Mouse (Mus musculus): ENCODE data around the gene Ets1. TPM values are rescaled to one million over a fixed set of nuclear protein-coding genes. Genes with fewer than 3 reads are reported as not detected.

Ets1 gene
- polyA plus RNA-seq, 1 experiment = 13.2 TPM

- peaks cover 7% of the 10 kb centered on the region for H3K27me3 ChIP-seq (ENCODE audit: control insufficient read depth, insufficient read depth, low read length, poor library complexity, severe bottlenecking)
These were observed 61.5 kb downstream of the Ets1 start for GRCm38 (mm10) chr9:32697291-32698110.

GRCm38 (mm10) chr9:32698766-32699165 lies 62.7 kb downstream of the Ets1 start:
- Histone ChIP-seq H3K4me3 (ENCODE audit: low read depth, low read length) (no peak overlapping the region), H3K4me1 (ENCODE audit: control insufficient read depth, insufficient read depth, low read length) (no peaks in the 10 kb centered on the region), H3K9me3 (replicated peaks; ENCODE audit: control insufficient read depth, insufficient read depth, low read length, poor library complexity, severe bottlenecking) (no peaks in the 10 kb centered on the region), H3K27ac (ENCODE audit: insufficient read depth, low read length) (no peak overlapping the region), H3K36me3 (ENCODE audit: control insufficient read depth, insufficient read depth, low read length, poor library complexity, severe bottlenecking) (no peaks in the 10 kb centered on the region), H3K27me3 (ENCODE audit: control insufficient read depth, insufficient read depth, low read length, poor library complexity, severe bottlenecking) (peaks cover 7% of the 10 kb centered on the region), H3K9ac (ENCODE audit: low read depth, poor library complexity, severe bottlenecking) (no peak overlapping the region)
- TF ChIP-seq CTCF (IDR thresholded peaks at IDR 0.05; ENCODE audit: low read depth, low read length) (no peak), POLR2A (IDR thresholded peaks at IDR 0.05; ENCODE audit: insufficient read depth, low read length) (no peak), EP300 (IDR thresholded peaks at IDR 0.05; ENCODE audit: insufficient read depth, low read depth, low read length) (no peak)

More at GRCm38 (mm10) chr9:32697291-32698110, 61.5 kb downstream of the Ets1 start:
- Histone ChIP-seq H3K4me3 (ENCODE audit: low read depth, low read length) (no peak overlapping the region), H3K36me3 (ENCODE audit: control insufficient read depth, insufficient read depth, low read length, poor library complexity, severe bottlenecking) (no peaks in the 10 kb centered on the region), H3K9ac (ENCODE audit: low read depth, poor library complexity, severe bottlenecking) (no peak overlapping the region), H3K4me1 (ENCODE audit: control insufficient read depth, insufficient read depth, low read length) (no peaks in the 10 kb centered on the region), H3K27ac (ENCODE audit: insufficient read depth, low read length) (no peak overlapping the region), H3K9me3 (replicated peaks; ENCODE audit: control insufficient read depth, insufficient read depth, low read length, poor library complexity, severe bottlenecking) (no peaks in the 10 kb centered on the region)
- TF ChIP-seq POLR2A (IDR thresholded peaks at IDR 0.05; ENCODE audit: insufficient read depth, low read length) = no peak

GRCm38 (mm10) chr9:32699391-32699841 lies 63.4 kb downstream of the Ets1 start:
- H3K4me3 ChIP-seq (ENCODE audit: low read depth, low read length) = no peak overlapping the region

GRCm38 (mm10) chr9:32700091-32700905 lies 64.3 kb downstream of the Ets1 start:
- no peak overlapping the region for H3K9ac ChIP-seq (ENCODE audit: low read depth, poor library complexity, severe bottlenecking)
- H3K27ac ChIP-seq (ENCODE audit: insufficient read depth, low read length) = no peak overlapping the region
- TF ChIP-seq CTCF (IDR thresholded peaks at IDR 0.05; ENCODE audit: low read depth, low read length) (no peak), EP300 (IDR thresholded peaks at IDR 0.05; ENCODE audit: insufficient read depth, low read depth, low read length) (no peak), POLR2A (IDR thresholded peaks at IDR 0.05; ENCODE audit: insufficient read depth, low read length) (no peak)
- H3K4me3 ChIP-seq (ENCODE audit: low read depth, low read length) = no peak overlapping the region
- H3K4me1 ChIP-seq (ENCODE audit: control insufficient read depth, insufficient read depth, low read length) = no peaks in the 10 kb centered on the region
- no peaks in the 10 kb centered on the region for H3K36me3 ChIP-seq (ENCODE audit: control insufficient read depth, insufficient read depth, low read length, poor library complexity, severe bottlenecking)
- no peaks in the 10 kb centered on the region for H3K9me3 ChIP-seq (replicated peaks; ENCODE audit: control insufficient read depth, insufficient read depth, low read length, poor library complexity, severe bottlenecking)
- H3K27me3 ChIP-seq (ENCODE audit: control insufficient read depth, insufficient read depth, low read length, poor library complexity, severe bottlenecking) = no peaks in the 10 kb centered on the region

More at GRCm38 (mm10) chr9:32699391-32699841, 63.4 kb downstream of the Ets1 start:
- Histone ChIP-seq H3K36me3 (ENCODE audit: control insufficient read depth, insufficient read depth, low read length, poor library complexity, severe bottlenecking) (no peaks in the 10 kb centered on the region), H3K9me3 (replicated peaks; ENCODE audit: control insufficient read depth, insufficient read depth, low read length, poor library complexity, severe bottlenecking) (no peaks in the 10 kb centered on the region), H3K27ac (ENCODE audit: insufficient read depth, low read length) (no peak overlapping the region), H3K27me3 (ENCODE audit: control insufficient read depth, insufficient read depth, low read length, poor library complexity, severe bottlenecking) (peaks cover 5% of the 10 kb centered on the region), H3K9ac (ENCODE audit: low read depth, poor library complexity, severe bottlenecking) (no peak overlapping the region), H3K4me1 (ENCODE audit: control insufficient read depth, insufficient read depth, low read length) (no peaks in the 10 kb centered on the region)
- no peak for TF ChIP-seq CTCF (IDR thresholded peaks at IDR 0.05; ENCODE audit: low read depth, low read length)
- TF ChIP-seq POLR2A (IDR thresholded peaks at IDR 0.05; ENCODE audit: insufficient read depth, low read length) = no peak
- no peak for TF ChIP-seq EP300 (IDR thresholded peaks at IDR 0.05; ENCODE audit: insufficient read depth, low read depth, low read length)

- H3K9ac ChIP-seq (ENCODE audit: low read depth, poor library complexity, severe bottlenecking) = no peak overlapping the region
- no peak overlapping the region for H3K27ac ChIP-seq (ENCODE audit: insufficient read depth, low read length)
- no peaks in the 10 kb centered on the region for H3K4me1 ChIP-seq (ENCODE audit: control insufficient read depth, insufficient read depth, low read length)
These were observed 65.3 kb downstream of the Ets1 start for GRCm38 (mm10) chr9:32701126-32701997.

More at GRCm38 (mm10) chr9:32701126-32701997, 65.3 kb downstream of the Ets1 start:
- no peak for TF ChIP-seq POLR2A (IDR thresholded peaks at IDR 0.05; ENCODE audit: insufficient read depth, low read length)
- no peak for TF ChIP-seq CTCF (IDR thresholded peaks at IDR 0.05; ENCODE audit: low read depth, low read length)
- no peak for TF ChIP-seq EP300 (IDR thresholded peaks at IDR 0.05; ENCODE audit: insufficient read depth, low read depth, low read length)
- no peak overlapping the region for H3K4me3 ChIP-seq (ENCODE audit: low read depth, low read length)
- H3K9me3 ChIP-seq (replicated peaks; ENCODE audit: control insufficient read depth, insufficient read depth, low read length, poor library complexity, severe bottlenecking) = no peaks in the 10 kb centered on the region
- no peaks in the 10 kb centered on the region for H3K27me3 ChIP-seq (ENCODE audit: control insufficient read depth, insufficient read depth, low read length, poor library complexity, severe bottlenecking)
- no peaks in the 10 kb centered on the region for H3K36me3 ChIP-seq (ENCODE audit: control insufficient read depth, insufficient read depth, low read length, poor library complexity, severe bottlenecking)

Measured in ES-Bruce4 (cell line).